Mouse (Mus musculus) forebrain, embryonic 14.5 days (tissue): Measurements from ENCODE around the gene Acsl1. TPM values are rescaled to one million over a fixed set of nuclear protein-coding genes. Genes with fewer than 3 reads are reported as not detected.
A peak's percentile ranks its signal among the peaks of the same experiment; 100 is the strongest.

Experiments used
- ATAC-seq: fragments of 200-750 bp; cut with Nextera tagmentation; 2 replicates; pipeline ENCODE4 v1.8.0; 2017; ENCODE audit warnings: mild to moderate bottlenecking, moderate library complexity
- DNase-seq: peaks from one replicate; pipeline ENCODE4 v3.0.0-alpha.2; 2015; ENCODE audit warnings: low spot score
- H3K27ac ChIP-seq: fragments of 300-500 bp; sonication (generic); 2 replicates; pipeline ENCODE4 v1.5.1; 2014; ENCODE audit warnings: low read depth, mild to moderate bottlenecking, control low read depth, low read length, moderate library complexity
- H3K27me3 ChIP-seq: fragments of 300-500 bp; sonication (generic); replicated peaks from 2 replicates; pipeline ENCODE4 v1.6.1; 2014; ENCODE audit warnings: low read length, control low read depth, mixed read lengths; ENCODE audit not compliant: control insufficient read depth, insufficient read depth
- H3K36me3 ChIP-seq: fragments of 300-500 bp; sonication (generic); 2 replicates; pipeline ENCODE4 v1.6.1; 2014; ENCODE audit warnings: low read length, control low read depth; ENCODE audit not compliant: control insufficient read depth, insufficient read depth
- H3K4me1 ChIP-seq: fragments of 300-500 bp; sonication (generic); 2 replicates; pipeline ENCODE4 v1.6.1; 2014; ENCODE audit warnings: antibody characterized with exemption, low read length, control low read depth; ENCODE audit not compliant: control insufficient read depth, insufficient read depth
- H3K4me2 ChIP-seq: fragments of 300-500 bp; sonication (generic); 2 replicates; pipeline ENCODE4 v1.6.1; 2014; ENCODE audit warnings: mild to moderate bottlenecking, control low read depth, low read length
- H3K4me3 ChIP-seq: fragments of 300-500 bp; sonication (generic); 2 replicates; pipeline ENCODE4 v1.5.1; 2014; ENCODE audit warnings: low read depth, low read length, control low read depth
- H3K9ac ChIP-seq: fragments of 300-500 bp; sonication (generic); 2 replicates; pipeline ENCODE4 v1.6.1; 2014; ENCODE audit warnings: mild to moderate bottlenecking, low read length, control low read depth, moderate library complexity
- H3K9me3 ChIP-seq: fragments of 300-500 bp; sonication (generic); replicated peaks from 2 replicates; pipeline ENCODE4 v1.6.1; 2016; ENCODE audit warnings: low read length, control low read depth, mixed read lengths; ENCODE audit not compliant: control insufficient read depth
- WGBS: fragments of 180-500 bp; shearing (Covaris S2); extraction: QIAGEN DNeasy Blood & Tissue Kit; methylation state at CpG from one replicate; pipeline ENCODE4 v1.1.7; 2014; 5-methylcytosine and 5-hydroxymethylcytosine counted together
- polyA plus RNA-seq: library from polyadenylated mRNA; unstranded; fragments of >200 nt; fragmentation: Nextera tagmentation; extraction: Ambion mirVana; gene quantifications from 2 replicates; pipeline ENCODE4 v1.2.1, GENCODE M21; 2014

Gene Acsl1
- polyA plus RNA-seq, 1 experiment from 2014 or later = 8.8 TPM

DNA sequence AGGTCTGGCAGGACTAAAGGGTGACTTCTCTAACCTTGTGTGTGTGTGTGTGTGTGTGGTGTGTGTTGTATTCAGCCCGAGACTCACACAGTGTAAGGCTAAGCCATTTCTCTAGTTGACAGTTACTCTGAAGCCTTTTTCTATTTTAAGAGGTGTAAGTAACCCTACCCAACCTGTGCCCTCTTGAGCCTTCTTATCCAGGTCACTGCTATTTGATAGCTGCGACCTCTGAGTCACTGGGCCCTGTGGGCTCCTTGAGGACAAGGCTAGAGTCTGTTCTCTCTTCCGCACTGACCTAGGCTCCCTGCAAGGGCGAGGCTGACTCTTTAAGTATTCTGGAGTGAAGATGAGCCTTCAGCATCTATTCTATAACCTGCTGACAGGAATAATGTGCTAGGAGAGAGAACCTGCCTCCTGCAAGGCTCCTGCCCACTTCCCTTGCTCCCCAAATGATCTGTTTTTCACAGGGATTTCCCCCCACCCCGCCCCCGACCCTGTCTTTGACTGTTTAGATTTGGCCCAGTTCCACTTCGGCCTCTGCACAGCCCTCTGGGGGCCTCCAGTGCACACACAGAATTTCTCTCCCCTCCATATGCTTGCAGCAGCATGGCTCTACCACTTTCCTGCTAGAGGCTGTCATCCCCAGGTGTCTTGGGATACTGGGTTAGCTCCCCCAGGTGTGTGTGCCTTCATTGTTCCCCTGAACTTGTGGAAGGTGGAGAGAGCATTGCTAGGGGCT lies 9.1 kb downstream of the Acsl1 start:
- no peak overlapping the region for H3K27ac ChIP-seq
- no peaks in the 10 kb centered on the region for H3K36me3 ChIP-seq
- ATAC-seq (no peak), DNase-seq (no peak)
- no peaks in the 10 kb centered on the region for H3K27me3 ChIP-seq
- H3K9me3 ChIP-seq = no peaks in the 10 kb centered on the region
- H3K4me3 ChIP-seq = no peak overlapping the region
- no peak overlapping the region for H3K4me2 ChIP-seq
- no peaks in the 10 kb centered on the region for H3K4me1 ChIP-seq
- no peak overlapping the region for H3K9ac ChIP-seq
- 71% methylated on average over 7 of the region's 7 CpGs for WGBS

- Histone ChIP-seq H3K4me1 (no peaks in the 10 kb centered on the region), H3K36me3 (no peaks in the 10 kb centered on the region), H3K9me3 (no peaks in the 10 kb centered on the region), H3K4me2 (no peak overlapping the region), H3K27me3 (no peaks in the 10 kb centered on the region), H3K4me3 (no peak overlapping the region), H3K9ac (no peak overlapping the region), H3K27ac (no peak overlapping the region)
- WGBS = 74% methylated on average over 6 of the region's 6 CpGs
- no peak for ATAC-seq
- no peak for DNase-seq
Measured at GRCm38 (mm10) chr8:46480533-46480900, 9.7 kb downstream of the Acsl1 start.

GRCm38 (mm10) chr8:46482771-46483170 lies 11.9 kb downstream of the Acsl1 start:
- 81% methylated on average over 4 of the region's 4 CpGs for WGBS
- H3K4me1 ChIP-seq = 0 out of 2 replicates have a peak, but pooled peaks cover under 1% of the 10 kb centered on the region
- H3K9me3 ChIP-seq = no peaks in the 10 kb centered on the region
- ATAC-seq (no peak), DNase-seq (no peak)
- no peaks in the 10 kb centered on the region for H3K27me3 ChIP-seq
- H3K4me2 ChIP-seq = no peak overlapping the region
- H3K36me3 ChIP-seq = no peaks in the 10 kb centered on the region
- no peak overlapping the region for H3K9ac ChIP-seq
- no peak overlapping the region for H3K27ac ChIP-seq
- H3K4me3 ChIP-seq = no peak overlapping the region

- Histone ChIP-seq H3K4me2 (no peak overlapping the region), H3K9me3 (no peaks in the 10 kb centered on the region), H3K4me3 (no peak overlapping the region), H3K27me3 (no peaks in the 10 kb centered on the region), H3K36me3 (no peaks in the 10 kb centered on the region), H3K4me1 (peaks cover 5% of the 10 kb centered on the region; the same call in 1 of the 2 replicates), H3K27ac (no peak overlapping the region), H3K9ac (no peak overlapping the region)
- no peak for ATAC-seq
- WGBS = 85% methylated on average over 4 of the region's 4 CpGs
- DNase-seq = no peak
Measured at GRCm38 (mm10) chr8:46483247-46483646, 12.4 kb downstream of the Acsl1 start.

DNA sequence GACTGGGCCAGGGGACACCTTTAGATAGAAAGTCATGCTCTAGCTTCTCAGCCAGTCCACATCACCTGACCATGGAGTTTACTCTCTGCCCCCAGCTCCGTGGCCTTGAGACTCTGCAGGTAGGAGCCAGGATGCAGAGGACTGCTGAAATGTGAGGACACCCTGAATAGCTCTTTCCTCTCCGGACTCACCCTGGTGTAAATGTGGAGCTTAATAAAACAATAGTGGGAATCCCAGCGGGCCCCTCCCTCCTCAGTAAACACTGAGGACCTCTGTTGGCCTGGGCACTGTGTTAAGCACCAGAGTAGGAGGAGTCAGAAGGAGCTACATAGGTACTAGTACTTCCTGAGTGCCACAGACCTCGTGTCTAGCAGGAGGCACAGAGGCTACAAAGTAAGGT lies 13.2 kb downstream of the Acsl1 start:
- Histone ChIP-seq H3K9ac (no peak overlapping the region), H3K9me3 (no peaks in the 10 kb centered on the region), H3K4me3 (no peak overlapping the region), H3K27me3 (no peaks in the 10 kb centered on the region), H3K4me1 (peaks cover 6% of the 10 kb centered on the region; the same call in 1 of the 2 replicates), H3K4me2 (no peak overlapping the region), H3K36me3 (no peaks in the 10 kb centered on the region), H3K27ac (no peak overlapping the region)
- DNase-seq = no peak
- no peak for ATAC-seq
- 37% methylated on average over 4 of the region's 4 CpGs for WGBS

DNA sequence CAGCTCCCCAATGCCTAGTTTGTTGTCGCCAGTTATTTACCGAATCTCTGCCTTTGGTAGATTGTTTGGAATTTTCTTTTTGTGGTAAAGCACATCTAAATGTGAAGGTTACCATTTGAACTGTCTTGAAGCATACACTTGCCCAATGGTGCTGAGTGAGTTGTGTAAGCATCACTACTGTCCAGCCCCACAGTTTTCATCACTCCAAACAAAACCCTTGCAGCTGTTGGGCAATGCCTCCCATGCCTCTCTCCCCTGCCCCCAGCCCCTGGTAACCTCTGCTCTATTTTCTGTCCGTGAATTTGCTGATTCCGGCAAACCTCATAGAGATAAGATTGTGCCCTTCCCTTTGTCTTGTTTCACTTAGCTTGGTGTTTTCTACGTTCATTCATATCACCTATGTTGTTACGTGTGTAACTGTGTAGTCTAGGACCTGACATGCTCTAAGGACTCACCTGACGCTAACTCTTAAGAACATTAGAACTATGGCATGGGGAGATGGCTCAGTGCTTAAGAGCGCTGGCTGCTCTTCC lies 14.2 kb downstream of the Acsl1 start:
- no peak overlapping the region for H3K4me2 ChIP-seq
- H3K4me1 ChIP-seq = peaks cover 6% of the 10 kb centered on the region; the same call in 1 of the 2 replicates
- 94% methylated on average over 8 of the region's 8 CpGs for WGBS
- no peak overlapping the region for H3K4me3 ChIP-seq
- no peak overlapping the region for H3K9ac ChIP-seq
- no peaks in the 10 kb centered on the region for H3K27me3 ChIP-seq
- no peak for DNase-seq
- ATAC-seq = no peak
- no peaks in the 10 kb centered on the region for H3K9me3 ChIP-seq
- H3K36me3 ChIP-seq = no peaks in the 10 kb centered on the region
- H3K27ac ChIP-seq = no peak overlapping the region

- no peak overlapping the region for H3K4me3 ChIP-seq
- no peaks in the 10 kb centered on the region for H3K27me3 ChIP-seq
- WGBS = 16% methylated on average over 7 of the region's 7 CpGs
- peaks cover 6% of the 10 kb centered on the region; the same call in 1 of the 2 replicates for H3K4me1 ChIP-seq
- DNase-seq = peak; percentile 54
- H3K27ac ChIP-seq = no peak overlapping the region
- H3K4me2 ChIP-seq = no peak overlapping the region
- peak; percentile 62; the same call in 1 of the 2 replicates for ATAC-seq
- no peaks in the 10 kb centered on the region for H3K9me3 ChIP-seq
- H3K9ac ChIP-seq = no peak overlapping the region
- H3K36me3 ChIP-seq = no peaks in the 10 kb centered on the region
Measured at GRCm38 (mm10) chr8:46488085-46488561, 17.3 kb downstream of the Acsl1 start.

GRCm38 (mm10) chr8:46489196-46489595 lies 18.4 kb downstream of the Acsl1 start:
- 94% methylated on average over 1 of the region's 1 CpGs for WGBS
- Histone ChIP-seq H3K27me3 (no peaks in the 10 kb centered on the region), H3K4me1 (peaks cover 6% of the 10 kb centered on the region; the same call in 1 of the 2 replicates), H3K27ac (no peak overlapping the region), H3K36me3 (no peaks in the 10 kb centered on the region), H3K4me2 (no peak overlapping the region), H3K9me3 (no peaks in the 10 kb centered on the region), H3K4me3 (no peak overlapping the region), H3K9ac (no peak overlapping the region)
- DNase-seq (no peak), ATAC-seq (no peak)

DNA sequence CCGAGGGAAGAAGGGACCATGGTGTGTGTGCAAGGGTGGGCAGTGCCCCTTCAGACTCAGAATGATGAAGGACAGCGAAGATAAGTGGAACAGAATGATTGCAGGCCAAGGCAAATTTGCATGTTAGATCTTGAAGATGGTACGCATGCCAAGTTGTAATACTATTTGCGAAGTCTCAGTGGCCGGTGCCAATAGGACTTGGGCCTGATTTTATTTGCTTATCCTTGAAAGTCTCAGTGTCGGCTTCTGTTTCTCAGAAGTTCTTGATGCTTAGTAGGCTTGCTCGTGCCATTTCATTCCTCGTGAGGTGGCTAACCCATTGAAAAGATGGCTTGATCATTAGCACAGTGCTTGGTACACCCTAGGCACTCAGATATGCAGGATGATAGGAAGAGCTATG lies 19.4 kb downstream of the Acsl1 start:
- 90% methylated on average over 8 of the region's 8 CpGs for WGBS
- no peaks in the 10 kb centered on the region for H3K27me3 ChIP-seq
- no peak overlapping the region for H3K27ac ChIP-seq
- H3K4me3 ChIP-seq = no peak overlapping the region
- DNase-seq (no peak), ATAC-seq (no peak)
- no peaks in the 10 kb centered on the region for H3K36me3 ChIP-seq
- H3K4me2 ChIP-seq = no peak overlapping the region
- no peaks in the 10 kb centered on the region for H3K9me3 ChIP-seq
- H3K4me1 ChIP-seq = peaks cover 6% of the 10 kb centered on the region; the same call in 1 of the 2 replicates
- H3K9ac ChIP-seq = no peak overlapping the region
